Mouse (Mus musculus) thymus, adult 2 months (tissue): ENCODE measurements at regions not wholly inside any gene's neighbourhood (a gene's known extent, or its start where the extent isn't known, plus 50 kb on each side); places are given as distances from the start of the nearest gene placed in this dataset.

ENCODE experiments used
- DNase-seq: peaks from one replicate; pipeline ENCODE4 v3.0.0; 2021
- H3K27ac ChIP-seq: fragments of 200-500 bp; 2 replicates; pipeline ENCODE4 v1.5.1; 2012; ENCODE audit warnings: low read length, control low read depth; ENCODE audit not compliant: control insufficient read depth, insufficient read depth
- H3K27me3 ChIP-seq: fragments of 200-500 bp; 2 replicates; pipeline ENCODE4 v1.6.1; 2012; ENCODE audit warnings: mild to moderate bottlenecking, low read length, moderate library complexity, mixed read lengths; ENCODE audit not compliant: control insufficient read depth, insufficient read depth
- H3K36me3 ChIP-seq: fragments of 200-500 bp; 2 replicates; pipeline ENCODE4 v1.6.1; 2012; ENCODE audit warnings: mild to moderate bottlenecking, low read length, moderate library complexity; ENCODE audit not compliant: control insufficient read depth, insufficient read depth
- H3K4me1 ChIP-seq: fragments of 200-500 bp; replicated peaks from 2 replicates; pipeline ENCODE4 v1.6.1; 2012; ENCODE audit warnings: low read length; ENCODE audit not compliant: control insufficient read depth, insufficient read depth
- H3K4me3 ChIP-seq: fragments of 200-500 bp; 2 replicates; pipeline ENCODE4 v1.5.1; 2012; ENCODE audit warnings: mild to moderate bottlenecking, low read length, control low read depth, moderate library complexity; ENCODE audit not compliant: control insufficient read depth, insufficient read depth
- CTCF ChIP-seq: fragments of 200-500 bp; IDR thresholded peaks from 2 replicates; pipeline ENCODE4 v1.5.1; 2012; ENCODE audit warnings: mild to moderate bottlenecking, control low read depth, low read length, moderate library complexity, borderline replicate concordance; ENCODE audit not compliant: control insufficient read depth, poor library complexity, insufficient read depth; ENCODE audit errors: extremely low read depth
- POLR2A ChIP-seq: fragments of 200-500 bp; IDR thresholded peaks from 2 replicates; pipeline ENCODE4 v1.6.1; 2012; ENCODE audit warnings: mild to moderate bottlenecking, low read length, control low read depth, moderate library complexity; ENCODE audit not compliant: control insufficient read depth, poor library complexity, insufficient read depth; ENCODE audit errors: extremely low read depth
- WGBS: fragments of 180-500 bp; shearing (Covaris S2); methylation state at CpG from one replicate; pipeline ENCODE4 v1.1.7; 2018; 5-methylcytosine and 5-hydroxymethylcytosine counted together

DNA sequence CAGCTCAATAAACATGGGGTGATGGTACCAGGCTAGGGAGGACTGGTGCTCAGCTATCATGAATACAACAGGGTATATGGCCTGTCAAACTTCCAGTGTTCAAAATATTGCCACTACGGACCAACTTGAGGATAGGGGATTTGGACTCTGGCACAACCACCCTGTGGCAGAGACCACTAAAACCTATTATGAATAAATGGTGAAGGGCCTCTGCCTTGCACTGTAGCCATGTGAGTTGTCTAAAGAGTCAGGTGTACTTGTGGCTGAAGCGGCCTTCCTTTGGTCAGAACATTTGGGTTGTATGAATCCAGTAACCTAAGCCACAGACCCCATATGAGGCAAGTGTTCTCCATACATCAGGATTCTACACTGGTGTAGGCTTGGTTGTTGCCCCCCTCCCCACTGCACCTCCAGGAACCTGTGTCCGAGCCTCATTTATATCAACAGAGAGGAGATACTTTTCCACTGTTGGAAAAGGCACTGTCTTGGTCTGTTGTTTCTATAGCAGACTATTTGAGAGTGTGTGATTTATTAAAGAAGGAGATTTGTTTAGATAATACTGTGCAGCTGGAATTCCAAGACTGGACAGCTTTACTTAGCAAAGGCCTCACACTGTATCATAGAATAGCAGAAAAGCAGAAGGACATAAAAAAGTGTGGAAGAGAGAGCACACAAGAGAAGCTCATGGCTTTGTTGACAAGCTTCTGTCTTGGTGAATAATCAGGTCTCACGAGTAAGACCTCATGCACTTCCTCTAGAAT lies 112.2 kb upstream of the Nxt1 start:
- H3K27ac ChIP-seq, result no peak overlapping the region
- H3K27me3 ChIP-seq, result no peaks in the 10 kb centered on the region
- H3K36me3 ChIP-seq, result no peaks in the 10 kb centered on the region
- no peaks in the 10 kb centered on the region for H3K4me1 ChIP-seq
- 83% methylated on average over 4 of the region's 4 CpGs for WGBS
- H3K4me3 ChIP-seq, result no peak overlapping the region
- TF ChIP-seq CTCF, result no peak
- TF ChIP-seq POLR2A, result no peak
- no peak for DNase-seq

DNA sequence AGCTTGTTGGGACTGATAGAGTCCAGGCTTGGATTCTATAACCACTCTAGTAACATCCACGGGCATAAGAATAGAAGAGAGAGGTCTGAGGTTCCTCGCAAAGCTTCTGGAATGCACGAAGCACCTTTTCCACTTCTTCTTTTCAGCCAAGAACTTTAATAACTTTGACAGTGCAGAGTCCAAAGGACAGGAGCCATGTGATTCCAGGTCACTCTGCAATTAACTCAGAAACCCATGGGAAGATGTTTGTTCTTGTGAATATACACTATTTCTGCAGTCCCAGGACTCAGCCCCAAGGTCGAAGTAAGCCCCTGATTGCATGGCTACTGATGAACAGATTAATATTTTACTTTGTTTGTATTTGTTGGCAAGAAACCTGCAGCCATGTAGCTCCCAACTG lies 113.0 kb upstream of the Nxt1 start:
- H3K4me1 ChIP-seq, result no peaks in the 10 kb centered on the region
- WGBS, result 83% methylated on average over 4 of the region's 4 CpGs
- no peak for TF ChIP-seq CTCF
- no peak for TF ChIP-seq POLR2A
- no peaks in the 10 kb centered on the region for H3K36me3 ChIP-seq
- H3K27me3 ChIP-seq, result no peaks in the 10 kb centered on the region
- H3K4me3 ChIP-seq, result no peak overlapping the region
- DNase-seq, result no peak
- no peak overlapping the region for H3K27ac ChIP-seq

DNA sequence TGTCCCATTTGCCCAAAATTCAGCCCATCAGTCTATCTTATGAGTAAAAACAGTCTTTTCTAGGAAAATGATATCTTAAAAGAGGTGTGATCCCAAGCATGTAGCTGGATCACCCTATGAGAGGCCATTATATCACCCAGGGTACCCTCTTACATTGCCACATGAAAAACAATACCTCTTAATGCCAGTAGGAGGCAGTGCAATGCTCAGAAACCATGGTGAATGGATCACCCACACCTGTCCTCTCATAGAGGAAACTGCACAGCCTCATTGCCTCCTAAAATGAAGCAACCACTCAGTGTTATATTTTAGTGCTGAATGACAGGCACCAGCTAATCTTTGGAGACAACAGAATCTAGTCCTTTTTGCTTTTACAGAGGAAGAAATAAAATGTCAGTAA lies 114.0 kb upstream of the Nxt1 start:
- Histone ChIP-seq H3K4me3 (no peak overlapping the region), H3K4me1 (no peaks in the 10 kb centered on the region), H3K27me3 (no peaks in the 10 kb centered on the region), H3K27ac (no peak overlapping the region), H3K36me3 (no peaks in the 10 kb centered on the region)
- TF ChIP-seq CTCF (no peak), POLR2A (no peak)
- no peak for DNase-seq

GRCm38 (mm10) chr2:148551207-148551606 lies 107.8 kb upstream of the Cd93 start:
- no peaks in the 10 kb centered on the region for H3K36me3 ChIP-seq
- WGBS, result 98% methylated on average over 4 of the region's 4 CpGs
- H3K27me3 ChIP-seq, result no peaks in the 10 kb centered on the region
- no peak for DNase-seq
- H3K27ac ChIP-seq, result no peak overlapping the region
- H3K4me1 ChIP-seq, result no peaks in the 10 kb centered on the region
- no peak for TF ChIP-seq POLR2A
- no peak for TF ChIP-seq CTCF
- no peak overlapping the region for H3K4me3 ChIP-seq

DNA sequence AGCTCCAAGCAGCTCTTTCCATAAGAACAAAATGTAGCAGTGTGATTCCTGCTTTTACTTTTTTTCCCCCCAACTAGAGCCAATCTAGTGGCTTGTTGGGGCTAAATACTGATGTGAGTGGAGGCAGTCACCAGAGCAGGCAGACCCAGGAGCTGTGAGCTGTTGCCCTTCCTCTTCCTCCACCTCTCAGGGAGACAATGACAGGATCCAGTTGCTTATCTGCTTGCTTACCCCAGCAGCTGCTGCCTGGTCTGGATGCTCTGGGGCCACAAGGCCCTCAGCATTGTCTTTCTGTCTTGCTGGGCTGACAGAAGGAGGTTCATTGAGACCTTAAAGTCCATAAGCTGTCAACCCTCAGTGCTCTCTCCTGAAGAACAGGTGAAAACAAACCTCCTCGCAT lies 106.3 kb upstream of the Cd93 start:
- no peaks in the 10 kb centered on the region for H3K27me3 ChIP-seq
- no peak for DNase-seq
- no peaks in the 10 kb centered on the region for H3K4me1 ChIP-seq
- no peak overlapping the region for H3K4me3 ChIP-seq
- no peak overlapping the region for H3K27ac ChIP-seq
- WGBS, result 94% methylated on average over 1 of the region's 1 CpGs
- no peaks in the 10 kb centered on the region for H3K36me3 ChIP-seq
- TF ChIP-seq CTCF (no peak), POLR2A (no peak)

- Histone ChIP-seq H3K4me1 (no peaks in the 10 kb centered on the region), H3K27me3 (no peaks in the 10 kb centered on the region), H3K4me3 (no peak overlapping the region), H3K27ac (no peak overlapping the region), H3K36me3 (no peaks in the 10 kb centered on the region)
- DNase-seq, result no peak
- no peak for TF ChIP-seq CTCF
- TF ChIP-seq POLR2A, result no peak
Observed at GRCm38 (mm10) chr2:148542340-148542739, 99.0 kb upstream of the Cd93 start.
